Mouse (Mus musculus) embryo, embryonic 11 days (tissue): Measurements from ENCODE around the gene Gm9844.

Experiments
- DNase-seq: peaks from one replicate; pipeline ENCODE4 v3.0.0-alpha.2; 2015

The Gm9844 gene

GRCm38 (mm10) chr7:24902264-24902629, 40.2 kb downstream of the Gm9844 start:
- DNase-seq: no peak

- peak; percentile 67 for DNase-seq
Observed at GRCm38 (mm10) chr7:24902630-24903443, 40.8 kb downstream of the Gm9844 start, which contains the start of gene Arhgef1. Arhgef1 (plus strand) TSS chr7:24902912.

GRCm38 (mm10) chr7:24903444-24903825, 41.4 kb downstream of the Gm9844 start:
- DNase-seq: no peak

- DNase-seq: peak; percentile 99
Observed at GRCm38 (mm10) chr7:24904070-24904483, 42.1 kb downstream of the Gm9844 start.

- DNase-seq: peak; percentile 85
Observed at GRCm38 (mm10) chr7:24904936-24905335, 42.9 kb downstream of the Gm9844 start.

- DNase-seq: no peak
Observed at GRCm38 (mm10) chr7:24906551-24906950, 44.5 kb downstream of the Gm9844 start.

- peak; percentile 50 for DNase-seq
Observed at GRCm38 (mm10) chr7:24907211-24907748, 45.3 kb downstream of the Gm9844 start.
